Mouse (Mus musculus) forebrain, embryonic 15.5 days (tissue): ENCODE measurements around the gene Rcc1l. TPM values are rescaled to one million over a fixed set of nuclear protein-coding genes. Genes with fewer than 3 reads are reported as not detected.

Source experiments
- ATAC-seq: fragments of 200-750 bp; cut with Nextera tagmentation; replicated peaks from 2 replicates; pipeline ENCODE4 v1.8.0; 2017; ENCODE audit warnings: mild to moderate bottlenecking, moderate TSS enrichment, moderate library complexity
- H3K27ac ChIP-seq: fragments of 300-500 bp; sonication (generic); replicated peaks from 2 replicates; pipeline ENCODE4 v1.5.1; 2015; ENCODE audit warnings: mild to moderate bottlenecking, inconsistent platforms
- H3K27me3 ChIP-seq: fragments of 300-500 bp; sonication (generic); 2 replicates; pipeline ENCODE4 v1.6.1; 2015; ENCODE audit warnings: inconsistent platforms
- H3K36me3 ChIP-seq: fragments of 300-500 bp; sonication (generic); 2 replicates; pipeline ENCODE4 v1.6.1; 2015; ENCODE audit warnings: mild to moderate bottlenecking, inconsistent platforms
- H3K4me1 ChIP-seq: fragments of 300-500 bp; sonication (generic); 2 replicates; pipeline ENCODE4 v1.6.1; 2015; ENCODE audit warnings: inconsistent platforms
- H3K4me2 ChIP-seq: fragments of 300-500 bp; sonication (generic); replicated peaks from 2 replicates; pipeline ENCODE4 v1.6.1; 2015; ENCODE audit warnings: mild to moderate bottlenecking, inconsistent platforms
- H3K4me3 ChIP-seq: fragments of 300-500 bp; sonication (generic); 2 replicates; pipeline ENCODE4 v1.5.1; 2015; ENCODE audit warnings: mild to moderate bottlenecking, inconsistent platforms
- H3K9ac ChIP-seq: fragments of 300-500 bp; sonication (generic); replicated peaks from 2 replicates; pipeline ENCODE4 v1.6.1; 2015; ENCODE audit warnings: mild to moderate bottlenecking, inconsistent platforms
- H3K9me3 ChIP-seq: fragments of 300-500 bp; sonication (generic); 2 replicates; pipeline ENCODE4 v1.6.1; 2016; ENCODE audit warnings: inconsistent platforms
- WGBS: fragments of 180-500 bp; shearing (Covaris S2); methylation state at CpG from one replicate; pipeline ENCODE4 v1.1.7; 2015; ENCODE audit warnings: mixed read lengths; 5-methylcytosine and 5-hydroxymethylcytosine counted together
- polyA plus RNA-seq: library from polyadenylated mRNA; unstranded; fragments of >200 nt; fragmentation: Nextera tagmentation; extraction: Ambion mirVana; gene quantifications from 2 replicates; pipeline ENCODE4 v1.2.1, GENCODE M21; 2015

Gene Rcc1l
- polyA plus RNA-seq, 1 experiment from 2014 or later: 23.8 TPM

GRCm38 (mm10) chr5:134186961-134187731 lies 10.6 kb upstream of the Rcc1l start:
- no peak for ATAC-seq
- H3K36me3 ChIP-seq: no peaks in the 10 kb centered on the region
- 72% methylated on average over 4 of the region's 4 CpGs for WGBS
- H3K9ac ChIP-seq: no peak overlapping the region
- no peaks in the 10 kb centered on the region for H3K9me3 ChIP-seq
- H3K4me2 ChIP-seq: no peak overlapping the region
- H3K27me3 ChIP-seq: no peaks in the 10 kb centered on the region
- no peak overlapping the region for H3K4me3 ChIP-seq
- H3K4me1 ChIP-seq: peaks cover 18% of the 10 kb centered on the region
- no peak overlapping the region for H3K27ac ChIP-seq

GRCm38 (mm10) chr5:134186059-134186458 lies 9.5 kb upstream of the Rcc1l start:
- H3K27me3 ChIP-seq: no peaks in the 10 kb centered on the region
- no peak overlapping the region for H3K4me3 ChIP-seq
- no peaks in the 10 kb centered on the region for H3K9me3 ChIP-seq
- peaks cover 18% of the 10 kb centered on the region for H3K4me1 ChIP-seq
- H3K27ac ChIP-seq: no peak overlapping the region
- no peaks in the 10 kb centered on the region for H3K36me3 ChIP-seq
- WGBS: 94% methylated on average over 3 of the region's 3 CpGs
- no peak overlapping the region for H3K9ac ChIP-seq
- H3K4me2 ChIP-seq: no peak overlapping the region
- no peak for ATAC-seq

GRCm38 (mm10) chr5:134183880-134184808 lies 7.6 kb upstream of the Rcc1l start, which contains the start of gene Gtf2ird2:
TSS of gene Gtf2ird2 (plus strand) at chr5:134184019.
- under 1% methylated on average over 91 of the region's 92 CpGs for WGBS
- H3K9ac ChIP-seq: peak within 1 kb of the TSS; percentile 72
- H3K4me1 ChIP-seq: peaks cover 18% of the 10 kb centered on the region
- no peaks in the 10 kb centered on the region for H3K36me3 ChIP-seq
- peak within 1 kb of the TSS; percentile 95 for H3K27ac ChIP-seq
- H3K27me3 ChIP-seq: no peaks in the 10 kb centered on the region
- no peaks in the 10 kb centered on the region for H3K9me3 ChIP-seq
- peak; percentile 96 for ATAC-seq
- peak within 1 kb of the TSS; percentile 77 for H3K4me3 ChIP-seq
- H3K4me2 ChIP-seq: peak within 1 kb of the TSS; percentile 84

DNA sequence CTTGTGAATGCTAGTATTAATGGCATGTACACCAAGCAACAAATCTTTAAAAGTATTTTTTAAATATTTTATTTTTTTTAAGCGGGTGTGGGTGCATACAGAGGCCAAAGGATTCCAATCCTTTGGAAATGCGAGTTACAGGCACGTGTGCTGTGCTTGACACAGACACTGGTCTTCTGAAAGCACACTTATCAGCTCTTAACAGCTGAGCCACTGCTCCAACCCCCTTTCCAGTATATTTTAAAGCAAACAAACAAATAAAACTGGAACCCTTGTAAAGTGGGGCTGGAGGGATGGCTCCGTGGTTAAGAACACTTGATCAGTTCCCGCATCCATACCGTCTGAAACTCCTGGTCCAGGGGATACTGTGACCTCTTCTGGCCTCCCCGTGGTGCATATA lies 6.6 kb upstream of the Rcc1l start:
- Histone ChIP-seq H3K4me3 (peak overlapping the region; percentile 77), H3K36me3 (no peaks in the 10 kb centered on the region), H3K9me3 (no peaks in the 10 kb centered on the region), H3K9ac (peak overlapping the region; percentile 72), H3K4me1 (peaks cover 18% of the 10 kb centered on the region), H3K27me3 (no peaks in the 10 kb centered on the region), H3K4me2 (peak overlapping the region; percentile 84), H3K27ac (no peak overlapping the region)
- no peak for ATAC-seq
- WGBS: 63% methylated on average over 7 of the region's 7 CpGs

DNA sequence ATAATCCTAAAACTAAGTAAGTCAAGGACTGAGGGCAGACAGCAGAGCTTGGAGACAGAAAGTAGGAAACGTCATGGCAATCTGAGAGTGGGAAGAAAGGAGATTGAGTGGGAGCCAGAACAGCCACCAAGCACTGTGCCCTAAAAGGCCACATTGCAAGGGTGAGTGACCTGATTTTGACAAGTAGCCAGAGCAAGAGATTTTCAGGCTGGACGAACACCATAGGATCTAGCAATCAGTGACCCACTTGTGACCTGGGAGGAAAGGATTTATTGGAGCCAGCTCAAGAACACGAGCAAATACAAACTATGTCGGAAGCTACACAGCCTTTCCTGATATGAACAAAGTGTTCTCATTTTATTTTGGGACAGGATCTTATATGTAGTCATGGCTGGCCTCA lies 6.2 kb upstream of the Rcc1l start:
- Histone ChIP-seq H3K4me2 (peak overlapping the region; percentile 84), H3K27me3 (no peaks in the 10 kb centered on the region), H3K9me3 (no peaks in the 10 kb centered on the region), H3K27ac (no peak overlapping the region), H3K4me1 (peaks cover 18% of the 10 kb centered on the region), H3K9ac (no peak overlapping the region), H3K36me3 (no peaks in the 10 kb centered on the region), H3K4me3 (peak overlapping the region; percentile 77; the same call in 1 of the 2 replicates)
- WGBS: 73% methylated on average over 4 of the region's 4 CpGs
- no peak for ATAC-seq

DNA sequence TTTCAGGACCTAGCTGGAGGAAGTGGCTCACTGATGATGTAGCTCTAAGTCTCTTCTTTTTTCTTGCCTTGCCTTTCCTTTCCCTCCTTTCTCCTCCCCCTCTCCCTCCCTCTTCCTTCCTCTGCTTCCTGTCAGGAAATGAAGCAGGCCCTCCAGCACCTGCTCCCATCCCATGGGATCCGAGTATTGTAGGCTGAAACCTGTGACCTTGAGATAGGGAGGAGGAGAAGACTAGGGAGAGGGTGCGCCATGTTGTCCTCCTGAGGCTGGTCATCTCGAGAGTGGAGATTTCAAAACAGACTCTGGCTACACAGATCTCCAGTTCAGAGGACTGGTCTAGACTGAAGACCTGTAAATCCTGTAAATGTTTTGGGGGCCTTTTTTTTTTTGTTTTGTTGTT lies 5.6 kb upstream of the Rcc1l start:
- no peaks in the 10 kb centered on the region for H3K9me3 ChIP-seq
- no peak overlapping the region for H3K4me3 ChIP-seq
- no peak overlapping the region for H3K4me2 ChIP-seq
- WGBS: 64% methylated on average over 3 of the region's 3 CpGs
- peaks cover 18% of the 10 kb centered on the region for H3K4me1 ChIP-seq
- ATAC-seq: no peak
- H3K27ac ChIP-seq: no peak overlapping the region
- no peak overlapping the region for H3K9ac ChIP-seq
- H3K27me3 ChIP-seq: no peaks in the 10 kb centered on the region
- no peaks in the 10 kb centered on the region for H3K36me3 ChIP-seq

- Histone ChIP-seq H3K9ac (no peak overlapping the region), H3K36me3 (no peaks in the 10 kb centered on the region), H3K4me1 (peaks cover 26% of the 10 kb centered on the region), H3K4me3 (no peak overlapping the region), H3K9me3 (no peaks in the 10 kb centered on the region), H3K27me3 (no peaks in the 10 kb centered on the region), H3K27ac (no peak overlapping the region), H3K4me2 (no peak overlapping the region)
- no peak for ATAC-seq
- WGBS: 24% methylated on average over 7 of the region's 7 CpGs
Observed at GRCm38 (mm10) chr5:134179871-134180270, 3.3 kb upstream of the Rcc1l start.

GRCm38 (mm10) chr5:134178536-134178935 lies 2.0 kb upstream of the Rcc1l start:
- no peak for ATAC-seq
- Histone ChIP-seq H3K4me1 (peaks cover 28% of the 10 kb centered on the region), H3K36me3 (no peaks in the 10 kb centered on the region), H3K9ac (no peak overlapping the region), H3K9me3 (no peaks in the 10 kb centered on the region), H3K4me2 (no peak overlapping the region), H3K27ac (no peak overlapping the region), H3K27me3 (no peaks in the 10 kb centered on the region), H3K4me3 (no peak overlapping the region)
- 84% methylated on average over 7 of the region's 7 CpGs for WGBS

DNA sequence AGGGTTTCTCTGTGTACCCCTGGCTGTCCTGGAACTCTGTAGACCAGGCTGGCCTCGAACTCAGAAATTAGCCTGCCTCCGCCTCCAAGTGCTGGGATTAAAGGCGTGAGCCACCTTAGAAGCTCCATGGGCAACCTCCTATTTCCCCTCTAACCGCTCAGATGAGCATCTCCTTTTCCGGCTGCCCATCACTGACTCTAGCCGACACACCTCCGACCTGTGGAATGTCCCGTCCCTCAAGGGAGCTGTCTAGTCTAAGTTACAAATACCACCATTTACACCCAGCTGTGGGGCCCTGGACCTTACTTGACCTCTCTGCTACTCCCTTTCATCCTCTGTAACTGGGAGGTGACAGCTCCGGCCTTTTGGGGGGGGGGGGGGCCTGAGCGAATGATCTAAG lies 878 bp downstream of the Rcc1l start:
- WGBS: 11% methylated on average over 10 of the region's 10 CpGs

GRCm38 (mm10) chr5:134173206-134173605 lies 3.4 kb downstream of the Rcc1l start:
- ATAC-seq: no peak

More for the DNA sequence above, 878 bp downstream of the Rcc1l start:
- Histone ChIP-seq H3K9me3 (no peaks in the 10 kb centered on the region), H3K4me1 (peaks cover 14% of the 10 kb centered on the region), H3K4me2 (peak overlapping the region; percentile 64), H3K27ac (peak overlapping the region; percentile 59; the same call in 1 of the 2 replicates), H3K36me3 (no peaks in the 10 kb centered on the region), H3K9ac (peak overlapping the region; percentile 53), H3K27me3 (no peaks in the 10 kb centered on the region), H3K4me3 (peak overlapping the region; percentile 70)
- ATAC-seq: no peak

DNA sequence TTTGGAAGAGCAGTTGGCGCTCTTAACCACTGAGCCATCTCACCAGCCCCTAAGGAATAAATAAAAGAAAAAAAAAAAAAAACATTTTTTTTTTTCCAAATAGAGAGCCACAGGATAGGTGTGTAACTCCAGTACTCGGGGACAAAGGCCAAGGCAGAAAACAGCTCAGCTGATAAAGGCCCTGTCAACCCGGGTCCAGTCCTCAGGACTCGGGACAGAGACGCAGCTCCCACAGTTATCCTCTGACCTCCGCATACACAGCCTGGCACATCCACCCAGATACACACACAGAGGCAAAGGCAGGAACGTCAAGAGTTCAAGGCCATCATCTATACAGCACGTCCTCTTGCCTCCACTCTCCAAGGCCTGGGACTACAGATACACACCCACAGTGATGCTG lies 6.4 kb downstream of the Rcc1l start:
- Histone ChIP-seq H3K36me3 (no peaks in the 10 kb centered on the region), H3K9ac (no peak overlapping the region), H3K4me1 (peaks cover 7% of the 10 kb centered on the region), H3K27ac (no peak overlapping the region), H3K9me3 (no peaks in the 10 kb centered on the region), H3K4me2 (no peak overlapping the region), H3K4me3 (no peak overlapping the region), H3K27me3 (no peaks in the 10 kb centered on the region)
- ATAC-seq: no peak
- WGBS: 94% methylated on average over 8 of the region's 8 CpGs

More at GRCm38 (mm10) chr5:134173206-134173605, 3.4 kb downstream of the Rcc1l start:
- no peak overlapping the region for H3K9ac ChIP-seq
- no peak overlapping the region for H3K4me2 ChIP-seq
- H3K27ac ChIP-seq: no peak overlapping the region
- no peaks in the 10 kb centered on the region for H3K27me3 ChIP-seq
- no peaks in the 10 kb centered on the region for H3K36me3 ChIP-seq
- H3K4me1 ChIP-seq: peaks cover 14% of the 10 kb centered on the region
- H3K9me3 ChIP-seq: no peaks in the 10 kb centered on the region
- WGBS: 44% methylated on average over 4 of the region's 4 CpGs
- no peak overlapping the region for H3K4me3 ChIP-seq

GRCm38 (mm10) chr5:134169231-134169630 lies 7.3 kb downstream of the Rcc1l start:
- WGBS: 88% methylated on average over 10 of the region's 10 CpGs
- no peak overlapping the region for H3K9ac ChIP-seq
- ATAC-seq: no peak
- no peak overlapping the region for H3K27ac ChIP-seq
- H3K27me3 ChIP-seq: no peaks in the 10 kb centered on the region
- no peaks in the 10 kb centered on the region for H3K9me3 ChIP-seq
- peaks cover 9% of the 10 kb centered on the region for H3K4me1 ChIP-seq
- no peak overlapping the region for H3K4me3 ChIP-seq
- no peaks in the 10 kb centered on the region for H3K36me3 ChIP-seq
- H3K4me2 ChIP-seq: no peak overlapping the region
